Mouse (Mus musculus) kidney, postnatal 4 days (tissue): ENCODE results near the gene Rapgef2.
"Not testable (repeated sequence)": the region's sequence is repeated elsewhere in the genome, so short reads cannot be mapped to it uniquely, and the experiment has no call there.

Experiments used
- DNase-seq, 2 experiments: peaks; one replicate each; pipeline ENCODE4 v3.0.0; 2021; ENCODE audit warnings: mixed read lengths in 2 of 2

The Rapgef2 gene

DNA sequence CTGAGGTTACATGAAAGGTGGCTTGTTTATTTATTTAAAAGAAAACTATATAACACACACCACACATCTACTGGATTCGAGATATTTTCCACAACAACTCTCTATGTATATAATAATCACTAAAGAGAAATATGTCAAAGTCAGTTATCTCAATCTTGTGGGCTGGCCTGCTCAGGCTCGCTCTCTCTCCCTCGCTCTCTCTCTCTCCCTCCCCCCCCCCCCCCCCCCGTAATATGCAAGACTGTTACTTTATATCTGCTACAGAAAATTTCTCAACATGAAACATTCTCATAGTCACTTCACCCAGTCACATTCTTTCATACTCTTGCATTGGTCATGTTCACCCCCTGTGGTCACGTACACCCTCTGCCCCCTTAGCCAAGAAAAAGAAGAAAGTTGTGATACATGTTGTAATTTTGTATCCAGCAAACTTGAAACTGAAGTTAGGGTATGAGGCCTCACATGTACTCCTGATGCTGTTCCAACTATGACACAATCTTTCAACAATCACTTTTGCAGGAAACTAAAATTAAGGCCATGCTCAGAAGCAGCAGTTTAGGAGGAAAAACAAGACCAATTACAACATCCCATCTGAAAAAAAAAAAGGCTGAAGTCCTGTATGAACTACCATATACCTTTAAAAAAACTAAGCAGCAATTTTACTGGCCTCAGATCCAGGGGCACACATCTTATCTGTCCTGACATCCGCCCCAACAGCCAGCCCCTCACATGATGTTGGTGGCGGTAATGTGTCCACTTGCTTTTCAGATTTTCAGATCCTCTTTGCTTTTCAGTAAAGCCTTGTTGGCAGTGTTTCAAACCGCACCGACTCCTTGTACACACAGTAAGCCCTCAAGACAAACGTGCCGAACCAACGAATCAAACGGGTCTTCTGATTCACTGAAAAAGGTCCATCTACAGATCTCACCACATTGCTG is 52.6 kb downstream of the Rapgef2 start:
- no peak for DNase-seq

- DNase-seq: no peak
Measured at GRCm38 (mm10) chr3:79230718-79231117, 55.6 kb downstream of the Rapgef2 start.

DNA sequence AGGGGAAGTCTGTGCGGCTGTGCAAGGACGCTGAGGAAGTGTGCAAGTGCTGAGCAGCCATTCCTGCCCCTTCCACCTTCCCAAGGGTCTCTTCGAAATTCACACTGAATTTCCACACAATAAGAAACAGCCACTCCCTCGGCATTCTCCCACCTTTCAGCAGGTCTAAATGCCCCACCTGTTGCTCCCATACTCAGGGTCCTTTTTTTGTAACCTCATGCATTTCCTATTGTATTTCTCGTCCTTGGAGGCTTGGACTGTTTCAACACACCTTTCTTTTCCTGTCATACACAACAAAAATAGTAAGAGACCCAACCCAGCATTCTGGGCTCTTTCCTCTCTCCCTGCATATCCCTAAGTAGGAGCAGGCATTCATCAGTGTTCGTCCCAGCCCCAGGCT is 56.8 kb downstream of the Rapgef2 start:
- no peak for DNase-seq

GRCm38 (mm10) chr3:79228304-79228703 is 58.0 kb downstream of the Rapgef2 start:
- DNase-seq: no peak

DNA sequence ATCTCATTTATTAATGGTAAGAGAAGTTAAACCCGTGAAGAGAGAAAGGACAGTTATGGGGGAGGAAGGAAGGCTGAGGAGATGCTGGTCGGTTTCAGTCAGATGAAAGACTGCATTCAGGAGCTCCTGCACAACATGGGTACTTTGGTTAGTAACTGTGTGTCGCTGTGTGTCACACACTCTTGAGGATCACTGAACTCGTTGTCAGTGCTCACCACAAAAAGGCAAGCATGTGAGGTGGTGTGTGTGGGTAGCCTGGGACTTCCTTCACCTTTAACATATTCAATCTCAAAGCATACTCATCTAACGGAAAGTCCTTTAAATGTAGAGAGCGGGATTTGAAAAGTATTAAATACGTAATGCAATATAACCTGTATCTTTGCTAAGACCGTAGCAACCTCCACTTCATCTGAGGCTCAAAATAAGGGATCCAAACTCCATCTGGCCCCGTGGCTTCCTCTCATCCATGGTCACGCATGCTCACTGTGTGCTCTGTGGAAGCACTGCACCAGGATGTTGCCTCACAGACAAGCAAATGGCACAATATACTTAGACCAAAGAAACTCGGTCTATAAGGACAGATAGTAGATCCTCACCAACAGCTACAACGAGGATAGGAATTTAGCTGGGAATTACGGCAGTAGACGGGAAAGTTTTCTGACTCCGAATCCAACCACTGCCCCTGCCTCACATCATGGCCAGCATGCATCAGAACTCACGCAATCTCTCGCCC is 58.8 kb downstream of the Rapgef2 start:
- DNase-seq: no peak

DNA sequence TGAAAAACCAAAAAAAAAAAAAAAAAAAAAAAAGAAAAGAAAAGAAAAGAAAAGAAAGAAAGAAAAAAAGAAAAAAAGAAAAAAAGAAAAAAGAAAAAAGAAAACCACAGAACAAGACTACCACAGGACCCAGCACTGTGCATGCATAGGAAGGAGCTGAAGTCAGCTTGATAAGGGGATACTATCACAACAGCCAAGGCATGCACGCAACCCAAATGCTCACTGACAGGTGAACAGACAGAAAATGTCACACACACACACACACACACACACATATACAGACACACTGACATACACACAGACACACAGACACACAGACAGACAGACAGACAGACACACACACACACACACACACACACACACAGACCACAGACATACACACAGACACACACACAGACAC is 59.5 kb downstream of the Rapgef2 start:
- DNase-seq: not testable (repeated sequence)

DNA sequence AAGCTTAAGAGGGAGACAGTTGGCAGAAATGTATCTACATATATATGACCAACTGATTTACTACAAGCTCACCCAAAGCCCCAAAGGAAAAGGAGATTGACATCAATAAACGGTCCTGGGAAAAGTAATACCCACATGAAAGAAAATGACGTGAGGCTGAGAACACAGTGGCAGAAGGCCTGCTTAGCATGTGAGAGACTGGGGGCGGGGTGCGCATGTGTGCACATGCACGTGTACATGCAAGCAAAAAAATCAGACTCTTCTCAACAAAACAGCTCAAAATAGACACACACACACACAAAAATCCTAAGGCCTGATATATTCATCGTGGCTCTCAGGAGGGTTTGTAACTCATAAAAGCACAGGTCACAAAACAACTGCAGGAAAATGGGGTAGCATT is 60.4 kb downstream of the Rapgef2 start:
- DNase-seq: no peak

DNA sequence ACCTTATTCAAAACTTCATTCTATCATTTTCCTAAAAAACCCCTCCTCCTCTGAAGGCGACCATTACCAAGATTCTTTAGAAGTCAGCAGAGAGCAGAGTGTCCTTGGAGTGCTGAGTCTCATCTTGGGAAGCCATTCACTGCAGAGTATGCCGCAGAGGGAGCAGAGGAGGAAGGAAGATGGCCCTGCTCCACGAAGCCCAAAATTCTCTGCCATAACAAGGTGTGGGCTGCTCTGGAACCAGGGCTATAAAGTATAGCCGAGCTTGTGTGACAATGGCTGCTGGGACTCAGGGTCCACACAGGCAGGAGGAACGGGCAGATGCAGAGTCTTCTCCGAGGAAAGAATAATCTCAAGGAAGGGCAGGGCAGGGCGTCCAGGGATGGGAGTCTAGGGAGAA is 62.0 kb downstream of the Rapgef2 start:
- DNase-seq: no peak

DNA sequence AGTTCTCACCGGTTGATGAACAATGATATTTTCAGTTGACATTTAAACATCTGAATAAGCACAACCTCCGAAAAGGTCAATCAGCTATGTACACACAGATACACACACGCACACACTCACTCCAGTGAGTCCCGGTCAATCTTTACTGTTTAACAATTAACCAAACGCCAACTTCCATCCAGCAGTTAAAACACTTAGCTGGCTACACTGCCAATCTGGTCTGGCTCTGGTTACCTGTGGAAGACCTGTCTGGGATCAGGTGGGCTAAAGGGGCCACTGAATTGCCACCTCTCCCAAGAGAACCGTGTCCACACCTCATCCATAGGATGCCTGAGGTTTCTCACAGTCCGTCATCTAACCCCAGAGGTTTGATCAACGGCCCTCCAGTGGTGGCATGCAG is 63.0 kb downstream of the Rapgef2 start:
- no peak for DNase-seq

GRCm38 (mm10) chr3:79222192-79222960 is 63.9 kb downstream of the Rapgef2 start:
- DNase-seq: no peak

GRCm38 (mm10) chr3:79221296-79222191 is 64.8 kb downstream of the Rapgef2 start:
- DNase-seq: peak; percentile 76 to 80

GRCm38 (mm10) chr3:79219144-79219930 is 67.0 kb downstream of the Rapgef2 start:
- DNase-seq: no peak

DNA sequence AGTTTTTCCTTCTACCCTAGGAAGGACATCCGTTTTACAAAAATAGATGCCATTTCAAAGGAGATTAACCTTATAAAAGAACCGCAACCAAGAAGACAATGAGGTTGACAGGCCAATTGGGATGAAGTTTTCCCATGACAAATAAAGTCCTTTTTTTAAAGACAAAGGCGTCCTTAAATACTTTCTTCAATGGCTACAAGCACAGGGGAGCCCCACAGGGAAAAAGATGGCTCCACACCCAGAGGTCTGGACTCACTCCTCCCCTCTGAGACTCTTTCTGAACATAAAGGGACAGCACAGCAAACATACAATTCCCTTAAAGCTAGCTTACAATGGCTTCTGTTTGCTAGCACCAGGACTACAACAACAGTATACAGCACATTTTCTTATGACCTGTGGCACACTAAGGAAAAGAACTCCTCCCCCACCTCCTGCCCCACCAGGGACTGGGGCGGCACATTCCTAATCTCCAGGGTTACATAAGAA is 67.7 kb downstream of the Rapgef2 start:
- DNase-seq: peak in 1 of 2 experiments; percentile 37

DNA sequence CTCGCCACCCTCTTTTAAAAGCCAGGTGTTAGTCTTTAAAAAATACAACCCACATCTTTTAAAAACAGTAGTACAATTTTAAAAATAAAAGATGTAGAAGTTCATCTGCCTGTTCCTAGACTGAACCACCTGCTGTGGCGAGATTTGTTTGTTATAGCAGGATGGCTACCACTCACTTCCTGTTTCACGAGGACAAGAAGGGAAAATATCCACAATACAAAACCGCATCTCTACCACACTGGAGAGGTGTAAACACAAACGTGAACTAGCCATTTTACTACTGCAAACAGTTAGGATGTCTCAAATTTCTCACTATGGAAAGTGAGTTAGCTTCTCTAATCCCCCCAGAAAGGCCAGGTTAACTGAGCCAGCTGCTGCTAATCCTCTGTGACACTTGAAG is 76.1 kb downstream of the Rapgef2 start:
- no peak for DNase-seq

DNA sequence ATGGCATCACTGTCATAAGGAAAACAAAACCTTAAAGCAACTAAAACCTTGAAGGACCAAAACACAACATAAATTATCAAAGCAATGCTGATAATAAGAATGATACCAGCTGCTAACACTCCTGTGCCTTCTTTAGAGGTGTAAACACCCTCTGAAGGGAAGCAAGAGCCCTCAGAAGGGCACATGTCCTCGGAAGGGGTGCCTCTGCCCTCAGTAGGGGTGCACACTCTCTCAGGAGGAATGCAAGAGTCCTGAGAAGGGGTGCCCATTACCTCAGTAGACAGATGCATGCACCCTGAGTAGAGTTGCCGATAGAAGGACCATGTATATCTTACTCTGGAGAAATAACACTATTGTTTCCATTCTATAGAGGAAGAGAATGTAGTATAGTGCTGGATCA is 79.1 kb downstream of the Rapgef2 start:
- DNase-seq: no peak

DNA sequence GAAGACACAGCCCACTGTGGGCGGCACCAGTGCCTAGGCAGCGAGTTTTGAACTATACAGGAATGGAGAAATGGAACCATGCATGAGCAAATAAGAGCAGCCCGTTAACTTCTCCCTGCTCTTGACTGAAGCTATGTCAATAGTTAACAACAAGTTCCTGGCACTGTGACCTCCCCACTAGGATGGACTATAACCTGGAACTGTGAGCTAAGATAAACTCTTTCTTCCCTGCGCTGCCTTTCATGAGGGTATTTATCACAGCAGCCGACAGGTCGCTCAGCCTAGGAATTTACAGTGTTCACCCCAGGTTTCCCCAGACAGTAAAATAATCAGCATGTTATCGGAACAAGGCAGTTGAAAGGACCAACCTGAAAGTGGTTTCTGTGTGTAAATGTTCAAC is 79.8 kb downstream of the Rapgef2 start:
- no peak for DNase-seq

- DNase-seq: no peak
Measured at GRCm38 (mm10) chr3:79205981-79206380, 80.3 kb downstream of the Rapgef2 start.

DNA sequence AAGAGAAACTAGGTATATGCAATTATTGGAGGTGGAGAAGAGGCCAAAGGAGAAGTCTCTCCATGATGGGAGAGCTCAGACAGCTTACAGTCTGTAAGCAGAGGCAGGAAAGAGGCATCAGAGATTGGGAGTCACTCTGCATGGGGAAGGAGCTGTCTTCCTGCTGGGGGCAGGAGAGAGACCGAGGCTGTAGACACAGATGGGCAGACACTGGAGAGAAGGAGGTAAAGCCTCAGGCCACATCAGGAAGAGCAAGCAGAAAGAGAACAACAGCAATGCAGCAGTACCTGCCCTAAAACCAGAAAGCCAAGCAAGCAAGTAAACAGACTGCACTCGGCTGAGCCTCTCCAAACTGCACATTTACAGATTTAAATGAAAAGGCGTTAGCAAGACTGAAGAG is 81.2 kb downstream of the Rapgef2 start:
- no peak for DNase-seq

DNA sequence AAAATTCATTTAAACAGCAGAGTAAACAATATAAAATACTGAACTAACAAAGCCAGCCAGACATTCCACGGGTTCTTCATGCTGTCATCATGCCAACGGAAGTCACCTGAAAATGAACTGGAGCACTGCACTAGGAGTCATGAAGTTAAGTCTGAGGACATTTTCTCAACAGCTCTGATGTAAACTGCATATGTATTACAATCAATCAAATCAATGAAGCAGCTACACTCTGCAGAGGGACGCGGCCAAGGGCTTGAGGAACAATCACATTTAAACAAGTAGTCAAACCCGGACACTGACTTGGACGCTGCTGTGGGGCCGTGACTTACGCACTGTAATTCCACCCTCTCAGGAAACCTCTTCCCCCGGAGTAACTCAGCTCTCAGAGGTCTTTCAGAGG is 82.1 kb downstream of the Rapgef2 start:
- DNase-seq: no peak

GRCm38 (mm10) chr3:79203821-79204220 is 82.5 kb downstream of the Rapgef2 start:
- no peak for DNase-seq

DNA sequence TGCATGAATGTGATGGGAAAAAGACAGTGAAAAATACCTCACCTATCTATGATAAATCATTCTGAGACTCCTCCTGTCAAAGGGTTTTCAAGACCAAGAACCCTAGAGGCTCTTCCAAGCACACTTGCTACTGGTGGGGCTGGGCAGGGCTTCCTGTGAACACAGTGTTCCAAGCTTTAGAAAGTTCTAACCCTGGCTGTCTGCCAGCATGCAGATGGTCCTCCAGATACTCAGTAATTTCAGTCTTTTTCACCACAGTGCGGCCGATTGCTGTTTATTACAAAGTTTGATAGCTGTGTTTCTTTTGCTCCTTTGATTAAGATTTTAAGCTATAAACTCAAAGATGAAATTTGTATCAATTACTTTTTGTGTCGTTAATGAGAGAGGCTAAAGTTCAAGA is 83.1 kb downstream of the Rapgef2 start:
- DNase-seq: peak; percentile 69 to 80
